Mouse (Mus musculus) heart, postnatal 25 days (tissue): ENCODE measurements around the gene Dusp5. TPM values are rescaled to one million over a fixed set of nuclear protein-coding genes. Genes with fewer than 3 reads are reported as not detected.
"Not testable (repeated sequence)": the region's sequence is repeated elsewhere in the genome, so short reads cannot be mapped to it uniquely, and the experiment has no call there.

ENCODE experiments used
- DNase-seq: peaks from one replicate; pipeline ENCODE4 v3.0.0; 2022; ENCODE audit warnings: low spot score
- intact Hi-C: fragments of 180-260 bp; cut with DNase I; formaldehyde crosslinking; loops from one replicate; pipeline ENCODE4 v1.15.1; 2025
- total RNA-seq, 2 experiments: library from RNA; stranded (reverse); gene quantifications; 2 replicates each; pipeline ENCODE4 v1.2.3; 2021

The Dusp5 gene
- total RNA-seq, 2 experiments from 2014 or later, result 6.2 to 7.6 TPM

- DNase-seq, result no peak
- intact Hi-C loops, result no loop called here
Measured at GRCm38 (mm10) chr19:53571056-53571455, 42.1 kb downstream of the Dusp5 start.

GRCm38 (mm10) chr19:53571501-53572428 lies 42.9 kb downstream of the Dusp5 start:
- intact Hi-C loops, result no loop called here
- no peak for DNase-seq

GRCm38 (mm10) chr19:53572607-53573006 lies 43.7 kb downstream of the Dusp5 start:
- intact Hi-C loops, result no loop called here
- DNase-seq, result no peak

- intact Hi-C loops, result no loop called here
- no peak for DNase-seq
Measured at GRCm38 (mm10) chr19:53573151-53573550, 44.2 kb downstream of the Dusp5 start.

GRCm38 (mm10) chr19:53574131-53574530 lies 45.2 kb downstream of the Dusp5 start:
- no peak for DNase-seq
- intact Hi-C loops, result no loop called here

- intact Hi-C loops, result no loop called here
- DNase-seq, result no peak
Measured at GRCm38 (mm10) chr19:53574546-53574945, 45.6 kb downstream of the Dusp5 start.

- DNase-seq, result no peak
- intact Hi-C loops, result loop anchor here (2.0 kb wide), 1 partner anchor 47 kb away; the partner anchor contains the start of gene Dusp5
Measured at GRCm38 (mm10) chr19:53575296-53576010, 46.5 kb downstream of the Dusp5 start.

GRCm38 (mm10) chr19:53576061-53576460 lies 47.2 kb downstream of the Dusp5 start:
- intact Hi-C loops, result loop anchor here (2.0 kb wide), 1 partner anchor 47 kb away; the partner anchor contains the start of gene Dusp5
- no peak for DNase-seq

- intact Hi-C loops, result loop anchor here (2.0 kb wide), 1 partner anchor 48 kb away; the partner anchor contains the start of gene Dusp5
- no peak for DNase-seq
Measured at GRCm38 (mm10) chr19:53577025-53577800, 48.3 kb downstream of the Dusp5 start.

GRCm38 (mm10) chr19:53578597-53579252 lies 49.8 kb downstream of the Dusp5 start:
- intact Hi-C loops, result loop anchor here (1.0 kb wide), 2 partner anchors 159 to 183 kb away; no protein-coding TSS in a partner anchor
- no peak for DNase-seq

GRCm38 (mm10) chr19:53580271-53580670 lies 51.4 kb downstream of the Dusp5 start:
- DNase-seq, intact Hi-C loops: not testable (repeated sequence)

GRCm38 (mm10) chr19:53587686-53588085 lies 58.8 kb downstream of the Dusp5 start:
- intact Hi-C loops, DNase-seq: not testable (repeated sequence)

- DNase-seq, intact Hi-C loops: not testable (repeated sequence)
Measured at GRCm38 (mm10) chr19:53588968-53589367, 60.1 kb downstream of the Dusp5 start, which contains the start of gene Nutf2-ps1. TSS of gene Nutf2-ps1 (minus strand) at chr19:53589068.

Other genes with a start within 250 kb of the Dusp5 start
- 10 to 100 TPM; 41.8 to 44.4 TPM for gene Mxi1, start 218.6 kb upstream of the Dusp5 start, total RNA-seq
- gene Gm10197, start 157.3 kb upstream of the Dusp5 start, total RNA-seq, result not detected
- gene Smndc1, start 138.5 kb upstream of the Dusp5 start, total RNA-seq, result 10 to 100 TPM; 28.8 to 33.2 TPM
- 10 to 100 TPM; 83.1 to 93.2 TPM for gene Nutf2-ps1, start 60.0 kb downstream of the Dusp5 start, total RNA-seq
- 10 to 100 TPM; 22.4 to 23.6 TPM for gene Smc3, start 71.3 kb downstream of the Dusp5 start, total RNA-seq
- 100 to 1,000 TPM; 203 to 227 TPM for gene Rbm20, start 148.2 kb downstream of the Dusp5 start, total RNA-seq